Mouse (Mus musculus): ENCODE measurements around the gene Ndufaf2.

- TF ChIP-seq CTCF (IDR thresholded peaks at IDR 0.05; ENCODE audit: low read depth) (no peak), EP300 (IDR thresholded peaks at IDR 0.05; ENCODE audit: low read depth) (no peak)
Observed at GRCm38 (mm10) chr13:108039375-108039774, 119.0 kb downstream of the Ndufaf2 start.
